Mouse (Mus musculus): Measurements from ENCODE around the gene Lipa. TPM values are rescaled to one million over a fixed set of nuclear protein-coding genes. Genes with fewer than 3 reads are reported as not detected.

The Lipa gene
- polyA plus RNA-seq, 2 experiments = 40.9 to 55.0 TPM

- peak overlapping the region; percentile 71 for H3K27ac ChIP-seq (replicated peaks; ENCODE audit: low read depth, low read length)
- H3K36me3 ChIP-seq (ENCODE audit: control insufficient read depth, insufficient read depth, low read length) = no peaks in the 10 kb centered on the region
- peaks cover 4% of the 10 kb centered on the region; the same call in 1 of the 2 replicates for H3K9me3 ChIP-seq (ENCODE audit: control insufficient read depth, low read length)
- ATAC-seq (ENCODE audit: low FRiP score, low read depth) (peak; percentile 45), DNase-seq (ENCODE audit: low spot score) (peak; percentile 81)
- WGBS = 44% methylated on average over 6 of the region's 6 CpGs
- peak overlapping the region; percentile 28 for H3K4me2 ChIP-seq (replicated peaks; ENCODE audit: low read depth, low read length, severe bottlenecking)
- H3K27me3 ChIP-seq (ENCODE audit: control insufficient read depth, insufficient read depth, low read length) = no peaks in the 10 kb centered on the region
- H3K4me3 ChIP-seq (replicated peaks; ENCODE audit: low read length) = no peak overlapping the region
- peaks cover 18% of the 10 kb centered on the region; the same call in 1 of the 2 replicates for H3K4me1 ChIP-seq (ENCODE audit: control insufficient read depth, insufficient read depth, low read length)
- no peak for TF ChIP-seq POLR2A (IDR thresholded peaks at IDR 0.05; ENCODE audit: borderline replicate concordance, extremely low read depth, insufficient read depth, insufficient read length)
- H3K9ac ChIP-seq (ENCODE audit: low read depth, low read length, severe bottlenecking) = no peak overlapping the region
Measured at GRCm38 (mm10) chr19:34553021-34553420, 25.7 kb upstream of the Lipa start.

- H3K27me3 ChIP-seq (ENCODE audit: control insufficient read depth, insufficient read depth, low read length) = no peaks in the 10 kb centered on the region
- peak; percentile 50 for DNase-seq (ENCODE audit: low spot score)
- ATAC-seq (ENCODE audit: low FRiP score, low read depth) = no peak
- peak overlapping the region; percentile 45 for H3K27ac ChIP-seq (replicated peaks; ENCODE audit: low read depth, low read length)
- WGBS = 11% methylated on average over 5 of the region's 5 CpGs
- H3K4me3 ChIP-seq (replicated peaks; ENCODE audit: low read length) = peak overlapping the region; percentile 1; the same call in 1 of the 2 replicates
- H3K9ac ChIP-seq (ENCODE audit: low read depth, low read length, severe bottlenecking) = no peak overlapping the region
- peaks cover 18% of the 10 kb centered on the region; the same call in 1 of the 2 replicates for H3K4me1 ChIP-seq (ENCODE audit: control insufficient read depth, insufficient read depth, low read length)
- peak overlapping the region; percentile 27; the same call in 1 of the 2 replicates for H3K4me2 ChIP-seq (replicated peaks; ENCODE audit: low read depth, low read length, severe bottlenecking)
- no peaks in the 10 kb centered on the region for H3K36me3 ChIP-seq (ENCODE audit: control insufficient read depth, insufficient read depth, low read length)
- H3K9me3 ChIP-seq (ENCODE audit: control insufficient read depth, low read length) = peaks cover 4% of the 10 kb centered on the region; the same call in 1 of the 2 replicates
- no peak for TF ChIP-seq POLR2A (IDR thresholded peaks at IDR 0.05; ENCODE audit: borderline replicate concordance, extremely low read depth, insufficient read depth, insufficient read length)
Measured at GRCm38 (mm10) chr19:34551981-34552380, 24.7 kb upstream of the Lipa start.

GRCm38 (mm10) chr19:34550534-34551223, 23.4 kb upstream of the Lipa start, which contains the start of gene Ifit2:
Gene Ifit2 (plus strand): TSS chr19:34550694.
- Histone ChIP-seq H3K27ac (replicated peaks; ENCODE audit: low read depth, low read length) (peak within 1 kb of the TSS; percentile 45), H3K36me3 (ENCODE audit: control insufficient read depth, insufficient read depth, low read length) (no peaks in the 10 kb centered on the region), H3K9ac (ENCODE audit: low read depth, low read length, severe bottlenecking) (peak within 1 kb of the TSS; percentile 50), H3K4me1 (ENCODE audit: control insufficient read depth, insufficient read depth, low read length) (peaks cover 18% of the 10 kb centered on the region; the same call in 1 of the 2 replicates), H3K27me3 (ENCODE audit: control insufficient read depth, insufficient read depth, low read length) (no peaks in the 10 kb centered on the region), H3K4me3 (replicated peaks; ENCODE audit: low read length) (peak within 1 kb of the TSS; percentile 45), H3K9me3 (ENCODE audit: control insufficient read depth, low read length) (peaks cover 4% of the 10 kb centered on the region; the same call in 1 of the 2 replicates), H3K4me2 (replicated peaks; ENCODE audit: low read depth, low read length, severe bottlenecking) (peak within 1 kb of the TSS; percentile 64)
- peak; percentile 88 for DNase-seq (ENCODE audit: low spot score)
- TF ChIP-seq POLR2A (IDR thresholded peaks at IDR 0.05; ENCODE audit: borderline replicate concordance, extremely low read depth, insufficient read depth, insufficient read length) = peak; percentile 68; the same call in 1 of the 2 replicates
- WGBS = 1% methylated on average over 22 of the region's 22 CpGs
- peak; percentile 86 for ATAC-seq (ENCODE audit: low FRiP score, low read depth)

- Histone ChIP-seq H3K27ac (replicated peaks; ENCODE audit: low read depth, low read length) (no peak overlapping the region), H3K4me1 (ENCODE audit: control insufficient read depth, insufficient read depth, low read length) (peaks cover 18% of the 10 kb centered on the region; the same call in 1 of the 2 replicates), H3K36me3 (ENCODE audit: control insufficient read depth, insufficient read depth, low read length) (no peaks in the 10 kb centered on the region), H3K4me2 (replicated peaks; ENCODE audit: low read depth, low read length, severe bottlenecking) (peak overlapping the region; percentile 64), H3K9me3 (ENCODE audit: control insufficient read depth, low read length) (peaks cover 4% of the 10 kb centered on the region; the same call in 1 of the 2 replicates), H3K4me3 (replicated peaks; ENCODE audit: low read length) (peak overlapping the region; percentile 45), H3K9ac (ENCODE audit: low read depth, low read length, severe bottlenecking) (peak overlapping the region; percentile 50), H3K27me3 (ENCODE audit: control insufficient read depth, insufficient read depth, low read length) (no peaks in the 10 kb centered on the region)
- no peak for TF ChIP-seq POLR2A (IDR thresholded peaks at IDR 0.05; ENCODE audit: borderline replicate concordance, extremely low read depth, insufficient read depth, insufficient read length)
- 38% methylated on average over 4 of the region's 4 CpGs for WGBS
- DNase-seq (ENCODE audit: low spot score) (no peak), ATAC-seq (ENCODE audit: low FRiP score, low read depth) (no peak)
Measured at GRCm38 (mm10) chr19:34550205-34550533, 22.9 kb upstream of the Lipa start.

- TF ChIP-seq POLR2A (IDR thresholded peaks at IDR 0.05; ENCODE audit: borderline replicate concordance, extremely low read depth, insufficient read depth, insufficient read length) = no peak
- WGBS = 34% methylated on average over 7 of the region's 7 CpGs
- Histone ChIP-seq H3K27ac (replicated peaks; ENCODE audit: low read depth, low read length) (no peak overlapping the region), H3K4me3 (replicated peaks; ENCODE audit: low read length) (no peak overlapping the region), H3K9me3 (ENCODE audit: control insufficient read depth, low read length) (no peaks in the 10 kb centered on the region), H3K4me2 (replicated peaks; ENCODE audit: low read depth, low read length, severe bottlenecking) (no peak overlapping the region), H3K9ac (ENCODE audit: low read depth, low read length, severe bottlenecking) (no peak overlapping the region), H3K4me1 (ENCODE audit: control insufficient read depth, insufficient read depth, low read length) (peaks cover 12% of the 10 kb centered on the region; the same call in 1 of the 2 replicates), H3K27me3 (ENCODE audit: control insufficient read depth, insufficient read depth, low read length) (no peaks in the 10 kb centered on the region), H3K36me3 (ENCODE audit: control insufficient read depth, insufficient read depth, low read length) (no peaks in the 10 kb centered on the region)
- ATAC-seq (ENCODE audit: low FRiP score, low read depth) (no peak), DNase-seq (ENCODE audit: low spot score) (no peak)
Measured at GRCm38 (mm10) chr19:34547976-34548375, 20.7 kb upstream of the Lipa start.
